Mouse (Mus musculus) brain, embryonic 14.5 days (tissue): ENCODE data around the gene Tram2.

Experiments used
- CTCF ChIP-seq: fragments of 200-500 bp; IDR thresholded peaks from 2 replicates; pipeline ENCODE4 v1.5.1; 2012; ENCODE audit warnings: inconsistent platforms, mild to moderate bottlenecking, moderate library complexity, borderline replicate concordance; ENCODE audit not compliant: insufficient read depth, insufficient read length; ENCODE audit errors: extremely low read depth
- POLR2A ChIP-seq: fragments of 200-500 bp; IDR thresholded peaks from 2 replicates; pipeline ENCODE4 v1.6.1; 2012; ENCODE audit warnings: mild to moderate bottlenecking, inconsistent platforms, borderline replicate concordance; ENCODE audit not compliant: poor library complexity, insufficient read depth, insufficient read length, severe bottlenecking; ENCODE audit errors: extremely low read depth

DNA sequence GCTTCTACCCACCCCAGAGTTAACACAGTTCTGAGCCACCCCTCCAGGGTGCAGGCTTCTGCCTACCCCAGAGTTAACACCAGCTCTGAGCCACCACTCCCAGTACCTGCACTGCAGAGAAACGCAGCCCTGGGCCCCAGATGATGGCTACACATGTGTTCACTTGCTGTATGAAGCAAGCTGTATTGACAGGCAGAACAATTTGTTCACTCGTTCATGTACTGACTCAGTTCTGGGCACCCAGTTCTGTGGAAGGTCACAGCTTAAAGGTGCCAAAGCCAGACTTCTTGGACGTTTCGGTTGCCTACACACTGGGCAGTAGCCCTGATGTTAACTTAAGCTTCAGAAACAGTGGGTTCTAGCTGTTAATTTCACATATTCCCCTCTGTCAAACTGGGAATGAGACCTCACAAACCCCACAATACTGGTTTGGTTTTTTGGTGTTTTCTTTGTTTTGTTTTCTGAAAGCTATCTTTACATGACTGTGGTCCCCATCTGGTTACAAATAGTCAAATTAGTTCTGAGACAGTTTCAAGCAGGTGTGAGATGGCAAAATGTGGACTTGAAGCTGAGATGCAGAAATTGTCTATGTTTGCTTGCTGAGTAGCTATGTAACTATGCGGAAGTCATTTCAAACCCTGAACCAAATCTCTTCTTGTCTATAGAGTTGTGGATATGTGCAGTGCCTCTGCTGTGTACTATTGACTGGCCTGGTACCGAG is 41.0 kb downstream of the Tram2 start:
- no peak for TF ChIP-seq POLR2A
- no peak for TF ChIP-seq CTCF
